Mouse (Mus musculus): ENCODE results near the gene Gprc6a. TPM values are rescaled to one million over a fixed set of nuclear protein-coding genes. Genes with fewer than 3 reads are reported as not detected.

Gprc6a gene
- not detected for polyA plus RNA-seq (2017; shearing (Covaris generic))

GRCm38 (mm10) chr10:51631411-51632136 lies at the start of gene Gprc6a:
TSS of gene Gprc6a (minus strand) at chr10:51631461.
- ATAC-seq: no peak

GRCm38 (mm10) chr10:51678251-51678639 lies 47.0 kb upstream of the Gprc6a start:
- ATAC-seq: no peak

- ATAC-seq: no peak
Measured at GRCm38 (mm10) chr10:51677548-51678250, 46.4 kb upstream of the Gprc6a start, which contains the start of gene Rfx6. TSS of gene Rfx6 (plus strand) at chr10:51677756.

- no peak for ATAC-seq
Measured at GRCm38 (mm10) chr10:51672082-51672779, 41.0 kb upstream of the Gprc6a start.

- no peak for ATAC-seq
Measured at GRCm38 (mm10) chr10:51671583-51671982, 40.3 kb upstream of the Gprc6a start.

- no peak for ATAC-seq
Measured at GRCm38 (mm10) chr10:51669334-51669733, 38.1 kb upstream of the Gprc6a start.

- ATAC-seq: no peak
Measured at GRCm38 (mm10) chr10:51657324-51657723, 26.1 kb upstream of the Gprc6a start.

GRCm38 (mm10) chr10:51649506-51650221 lies 18.4 kb upstream of the Gprc6a start:
- no peak for ATAC-seq

- no peak for ATAC-seq
Measured at GRCm38 (mm10) chr10:51621193-51621592, 10.1 kb downstream of the Gprc6a start.

GRCm38 (mm10) chr10:51620126-51620525 lies 11.1 kb downstream of the Gprc6a start:
- ATAC-seq: no peak

- ATAC-seq: no peak
Measured at GRCm38 (mm10) chr10:51618538-51618937, 12.7 kb downstream of the Gprc6a start.

- ATAC-seq: no peak
Measured at GRCm38 (mm10) chr10:51614826-51615590, 16.3 kb downstream of the Gprc6a start.

GRCm38 (mm10) chr10:51613421-51613820 lies 17.8 kb downstream of the Gprc6a start:
- no peak for ATAC-seq

- ATAC-seq: no peak
Measured at GRCm38 (mm10) chr10:51611969-51612682, 19.1 kb downstream of the Gprc6a start.

GRCm38 (mm10) chr10:51609741-51610425 lies 21.4 kb downstream of the Gprc6a start:
- ATAC-seq: no peak

- no peak for ATAC-seq
Measured at GRCm38 (mm10) chr10:51596928-51597635, 34.2 kb downstream of the Gprc6a start.

- no peak for ATAC-seq
Measured at GRCm38 (mm10) chr10:51595001-51595931, 36.0 kb downstream of the Gprc6a start.

GRCm38 (mm10) chr10:51591574-51591973 lies 39.7 kb downstream of the Gprc6a start:
- ATAC-seq: no peak

- no peak for ATAC-seq
Measured at GRCm38 (mm10) chr10:51590139-51590574, 41.1 kb downstream of the Gprc6a start, which contains the start of gene Fam162b. TSS of gene Fam162b (minus strand) at chr10:51590517.

All from inflammation-experienced regulatory T-cells, adult 6 months (primary cell).